Mouse (Mus musculus): ENCODE results near the gene Aspa. TPM values are rescaled to one million over a fixed set of nuclear protein-coding genes. Genes with fewer than 3 reads are reported as not detected.

Gene Aspa
- polyA plus RNA-seq, 1 experiment from 2014 or later, result 0.38 TPM

DNA sequence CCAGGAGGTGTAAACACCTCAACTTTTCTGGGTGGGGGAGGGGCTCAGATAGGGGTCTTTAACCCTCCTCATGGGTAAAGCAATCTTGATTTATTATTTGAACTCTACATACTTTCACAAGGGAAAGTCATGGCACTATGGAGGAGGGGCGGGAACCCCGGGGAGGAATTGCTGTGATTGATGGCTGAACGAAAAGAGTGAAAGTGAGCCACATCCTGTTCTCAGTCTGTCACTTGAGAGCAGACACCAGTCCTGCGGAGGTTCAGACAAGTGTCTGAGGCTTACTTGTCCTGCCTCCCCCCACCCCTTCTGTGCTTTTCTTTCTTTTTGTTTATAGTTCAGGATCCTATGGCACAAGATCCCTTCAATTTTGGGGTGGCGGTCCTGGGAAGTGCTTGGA lies 48.7 kb downstream of the Aspa start:
- DNase-seq (ENCODE audit: low spot score) (no peak), ATAC-seq (replicated peaks; ENCODE audit: low FRiP score, low TSS enrichment, low read depth) (no peak)
- H3K4me3 ChIP-seq (ENCODE audit: low read depth, low read length), result no peak overlapping the region
- no peak overlapping the region for H3K4me2 ChIP-seq (ENCODE audit: low read length)
- peaks cover 14% of the 10 kb centered on the region for H3K4me1 ChIP-seq (replicated peaks; ENCODE audit: control insufficient read depth, insufficient read depth, low read length)
- H3K27ac ChIP-seq (ENCODE audit: low read depth), result no peak overlapping the region
- H3K27me3 ChIP-seq (replicated peaks; ENCODE audit: control insufficient read depth, insufficient read depth, low read length), result no peaks in the 10 kb centered on the region
- 23% methylated on average over 5 of the region's 5 CpGs for WGBS
- no peak overlapping the region for H3K9ac ChIP-seq (ENCODE audit: low read length)
- no peaks in the 10 kb centered on the region for H3K36me3 ChIP-seq (ENCODE audit: control insufficient read depth, insufficient read depth, low read length)
- no peaks in the 10 kb centered on the region for H3K9me3 ChIP-seq (ENCODE audit: control insufficient read depth, low read length)

DNA sequence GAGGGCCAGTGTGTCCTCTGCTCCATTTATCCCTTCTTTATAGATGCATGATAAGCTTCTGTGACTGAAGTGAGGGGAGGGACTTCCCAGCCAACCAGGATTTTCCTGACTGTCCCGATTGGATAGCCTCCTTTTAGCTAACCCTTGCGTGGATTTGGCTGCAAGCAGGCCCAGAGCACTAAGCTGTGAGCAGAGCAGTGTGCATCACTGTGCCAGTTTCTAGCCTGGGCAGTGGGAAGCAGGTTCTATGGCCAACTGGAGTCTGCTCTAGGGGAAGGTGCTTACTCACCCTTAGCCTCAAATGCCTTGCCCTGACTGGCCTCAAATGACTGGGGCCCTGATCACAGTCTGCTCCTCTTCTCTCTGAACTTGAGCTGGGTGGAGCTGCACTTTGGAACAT lies 54.6 kb downstream of the Aspa start:
- 31% methylated on average over 2 of the region's 2 CpGs for WGBS
- no peaks in the 10 kb centered on the region for H3K9me3 ChIP-seq (ENCODE audit: control insufficient read depth, low read length)
- no peaks in the 10 kb centered on the region for H3K36me3 ChIP-seq (ENCODE audit: control insufficient read depth, insufficient read depth, low read length)
- H3K4me2 ChIP-seq (ENCODE audit: low read length), result no peak overlapping the region
- H3K9ac ChIP-seq (ENCODE audit: low read length), result no peak overlapping the region
- no peak overlapping the region for H3K27ac ChIP-seq (ENCODE audit: low read depth)
- no peak for DNase-seq (ENCODE audit: low spot score)
- no peaks in the 10 kb centered on the region for H3K27me3 ChIP-seq (replicated peaks; ENCODE audit: control insufficient read depth, insufficient read depth, low read length)
- ATAC-seq (replicated peaks; ENCODE audit: low FRiP score, low TSS enrichment, low read depth), result no peak
- H3K4me1 ChIP-seq (replicated peaks; ENCODE audit: control insufficient read depth, insufficient read depth, low read length), result no peaks in the 10 kb centered on the region
- no peak overlapping the region for H3K4me3 ChIP-seq (ENCODE audit: low read depth, low read length)

DNA sequence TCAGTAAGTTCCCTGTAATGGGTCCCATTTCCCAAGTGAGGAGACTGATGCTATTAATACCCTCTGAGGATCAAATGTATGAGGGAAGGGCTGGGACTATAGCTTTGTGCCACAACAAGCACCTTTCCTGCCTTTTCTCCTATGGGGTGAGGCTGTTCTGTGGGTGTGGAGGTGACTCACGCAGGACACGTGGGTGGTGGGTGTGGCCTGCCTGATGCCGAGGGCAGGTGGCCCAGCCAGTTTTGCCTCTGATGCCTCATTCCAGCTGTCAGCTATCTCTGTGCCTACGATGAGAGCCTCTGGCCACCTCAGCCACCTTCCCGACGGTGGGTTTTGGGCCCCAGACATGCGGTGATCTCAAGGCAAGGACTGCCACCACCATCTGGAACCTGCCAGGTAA lies 62.1 kb downstream of the Aspa start, which contains the start of gene Trpv3:
TSS of gene Trpv3 (plus strand) at position 122 of the 400 bp plus-strand sequence.
- H3K27ac ChIP-seq (ENCODE audit: low read depth), result no peak within 1 kb of the TSS
- H3K4me1 ChIP-seq (replicated peaks; ENCODE audit: control insufficient read depth, insufficient read depth, low read length), result no peaks in the 10 kb centered on the region
- no peaks in the 10 kb centered on the region for H3K9me3 ChIP-seq (ENCODE audit: control insufficient read depth, low read length)
- DNase-seq (ENCODE audit: low spot score) (no peak), ATAC-seq (replicated peaks; ENCODE audit: low FRiP score, low TSS enrichment, low read depth) (no peak)
- H3K27me3 ChIP-seq (replicated peaks; ENCODE audit: control insufficient read depth, insufficient read depth, low read length), result no peaks in the 10 kb centered on the region
- H3K4me2 ChIP-seq (ENCODE audit: low read length), result no peak within 1 kb of the TSS
- no peak within 1 kb of the TSS for H3K4me3 ChIP-seq (ENCODE audit: low read depth, low read length)
- no peak within 1 kb of the TSS for H3K9ac ChIP-seq (ENCODE audit: low read length)
- no peaks in the 10 kb centered on the region for H3K36me3 ChIP-seq (ENCODE audit: control insufficient read depth, insufficient read depth, low read length)
- 81% methylated on average over 7 of the region's 7 CpGs for WGBS

DNA sequence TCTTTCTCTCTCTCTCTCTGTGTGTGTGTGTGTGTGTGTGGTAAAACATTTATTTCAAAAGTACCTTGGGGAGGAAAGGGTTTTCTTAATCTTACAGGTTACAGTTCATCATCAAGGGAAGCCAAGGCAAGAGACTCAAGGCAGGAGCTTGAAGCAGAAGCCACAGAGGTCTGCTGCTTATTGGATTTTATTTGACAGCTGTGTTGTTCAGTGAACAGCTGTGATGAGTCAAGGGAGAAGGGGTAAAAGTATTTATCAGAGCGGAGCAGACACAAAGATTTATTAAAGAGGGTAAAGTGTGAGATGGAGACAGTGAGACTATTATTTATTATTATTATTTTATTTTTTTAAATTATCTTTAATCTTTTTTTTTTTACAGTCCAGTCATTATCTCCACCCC lies 68.0 kb downstream of the Aspa start:
- WGBS, result 56% methylated on average over 1 of the region's 1 CpGs
- Histone ChIP-seq H3K4me3 (ENCODE audit: low read depth, low read length) (no peak overlapping the region), H3K9me3 (ENCODE audit: control insufficient read depth, low read length) (no peaks in the 10 kb centered on the region), H3K4me1 (replicated peaks; ENCODE audit: control insufficient read depth, insufficient read depth, low read length) (no peaks in the 10 kb centered on the region), H3K9ac (ENCODE audit: low read length) (no peak overlapping the region), H3K27me3 (replicated peaks; ENCODE audit: control insufficient read depth, insufficient read depth, low read length) (no peaks in the 10 kb centered on the region), H3K27ac (ENCODE audit: low read depth) (no peak overlapping the region), H3K4me2 (ENCODE audit: low read length) (no peak overlapping the region), H3K36me3 (ENCODE audit: control insufficient read depth, insufficient read depth, low read length) (no peaks in the 10 kb centered on the region)
- ATAC-seq (replicated peaks; ENCODE audit: low FRiP score, low TSS enrichment, low read depth), result no peak
- no peak for DNase-seq (ENCODE audit: low spot score)

DNA sequence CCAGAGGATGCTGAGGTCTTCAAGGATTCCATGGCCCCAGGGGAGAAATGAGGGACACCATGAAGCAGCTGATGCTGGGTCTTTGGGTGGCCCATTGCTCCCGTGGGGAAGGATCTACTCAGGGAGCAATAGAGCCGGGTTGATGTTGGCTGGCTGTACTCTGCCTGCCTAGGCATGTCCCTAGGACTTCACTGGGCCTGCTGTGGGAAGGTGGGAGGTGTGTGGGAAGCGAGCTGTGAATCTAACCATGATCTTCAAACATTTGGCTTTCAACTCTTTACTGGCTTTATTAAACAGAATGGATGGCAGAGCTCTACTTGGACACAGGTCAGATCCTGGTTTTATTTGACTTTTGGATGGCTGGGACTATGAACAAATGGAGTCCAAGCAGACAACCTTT lies 68.9 kb downstream of the Aspa start:
- no peaks in the 10 kb centered on the region for H3K27me3 ChIP-seq (replicated peaks; ENCODE audit: control insufficient read depth, insufficient read depth, low read length)
- H3K27ac ChIP-seq (ENCODE audit: low read depth), result no peak overlapping the region
- no peaks in the 10 kb centered on the region for H3K9me3 ChIP-seq (ENCODE audit: control insufficient read depth, low read length)
- DNase-seq (ENCODE audit: low spot score) (no peak), ATAC-seq (replicated peaks; ENCODE audit: low FRiP score, low TSS enrichment, low read depth) (no peak)
- no peak overlapping the region for H3K4me2 ChIP-seq (ENCODE audit: low read length)
- H3K4me3 ChIP-seq (ENCODE audit: low read depth, low read length), result no peak overlapping the region
- no peaks in the 10 kb centered on the region for H3K4me1 ChIP-seq (replicated peaks; ENCODE audit: control insufficient read depth, insufficient read depth, low read length)
- H3K9ac ChIP-seq (ENCODE audit: low read length), result no peak overlapping the region
- H3K36me3 ChIP-seq (ENCODE audit: control insufficient read depth, insufficient read depth, low read length), result no peaks in the 10 kb centered on the region
- 88% methylated on average over 3 of the region's 3 CpGs for WGBS

DNA sequence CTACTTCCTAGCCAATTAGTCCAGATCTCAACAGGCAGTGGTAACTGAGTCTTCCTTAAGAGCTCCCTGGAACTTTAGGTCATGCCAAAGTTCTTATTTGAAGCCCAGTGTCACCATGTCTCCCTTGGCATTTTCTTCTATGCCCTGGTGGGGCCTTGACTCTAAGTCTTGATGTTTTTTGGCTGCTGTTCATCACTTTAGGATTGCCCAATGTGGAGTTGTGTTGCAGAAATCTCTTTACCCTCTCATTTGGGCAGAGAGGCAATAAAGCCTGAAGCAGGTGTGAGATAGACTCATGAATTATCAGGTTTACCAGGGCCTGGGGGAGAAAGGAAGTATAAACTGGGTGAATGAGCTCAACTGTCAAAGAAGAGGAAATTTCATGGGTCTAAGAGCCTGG lies 70.7 kb downstream of the Aspa start:
- ATAC-seq (replicated peaks; ENCODE audit: low FRiP score, low TSS enrichment, low read depth), result no peak
- Histone ChIP-seq H3K9me3 (ENCODE audit: control insufficient read depth, low read length) (no peaks in the 10 kb centered on the region), H3K4me1 (replicated peaks; ENCODE audit: control insufficient read depth, insufficient read depth, low read length) (no peaks in the 10 kb centered on the region), H3K36me3 (ENCODE audit: control insufficient read depth, insufficient read depth, low read length) (no peaks in the 10 kb centered on the region), H3K4me2 (ENCODE audit: low read length) (no peak overlapping the region), H3K27ac (ENCODE audit: low read depth) (no peak overlapping the region), H3K4me3 (ENCODE audit: low read depth, low read length) (no peak overlapping the region), H3K9ac (ENCODE audit: low read length) (no peak overlapping the region), H3K27me3 (replicated peaks; ENCODE audit: control insufficient read depth, insufficient read depth, low read length) (no peaks in the 10 kb centered on the region)
- DNase-seq (ENCODE audit: low spot score), result no peak

DNA sequence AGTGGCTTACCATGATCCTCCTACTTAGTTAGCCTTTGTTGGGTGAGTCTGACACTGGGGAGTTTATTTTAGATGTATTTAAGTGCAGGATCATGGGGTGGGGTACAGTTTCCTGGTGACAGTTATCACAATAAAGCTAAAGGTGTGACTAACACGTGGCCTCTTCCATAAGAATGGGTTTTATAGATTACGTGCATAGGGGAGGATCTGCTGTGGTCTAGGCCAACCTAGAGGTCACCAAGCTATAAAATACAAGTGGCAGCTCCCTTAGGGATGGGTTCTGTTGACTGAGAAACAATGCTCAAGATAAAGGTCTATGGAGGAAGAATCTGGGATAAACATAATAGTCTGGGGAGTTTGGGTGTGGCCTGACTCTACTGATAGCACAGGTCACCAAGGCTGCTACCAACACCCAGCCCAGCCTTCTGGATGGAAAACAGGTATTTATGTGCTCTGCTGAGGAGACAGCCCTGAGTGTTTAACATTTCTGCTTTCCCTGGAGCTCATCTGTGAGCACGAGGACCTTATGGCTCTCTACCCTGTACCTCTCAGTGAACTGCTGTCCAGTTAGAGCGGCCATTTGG lies 71.9 kb downstream of the Aspa start:
- WGBS, result 53% methylated on average over 4 of the region's 4 CpGs
- H3K4me1 ChIP-seq (replicated peaks; ENCODE audit: control insufficient read depth, insufficient read depth, low read length), result no peaks in the 10 kb centered on the region
- ATAC-seq (replicated peaks; ENCODE audit: low FRiP score, low TSS enrichment, low read depth) (no peak), DNase-seq (ENCODE audit: low spot score) (no peak)
- H3K27me3 ChIP-seq (replicated peaks; ENCODE audit: control insufficient read depth, insufficient read depth, low read length), result no peaks in the 10 kb centered on the region
- no peak overlapping the region for H3K4me2 ChIP-seq (ENCODE audit: low read length)
- H3K4me3 ChIP-seq (ENCODE audit: low read depth, low read length), result no peak overlapping the region
- no peaks in the 10 kb centered on the region for H3K9me3 ChIP-seq (ENCODE audit: control insufficient read depth, low read length)
- H3K36me3 ChIP-seq (ENCODE audit: control insufficient read depth, insufficient read depth, low read length), result no peaks in the 10 kb centered on the region
- H3K27ac ChIP-seq (ENCODE audit: low read depth), result no peak overlapping the region
- H3K9ac ChIP-seq (ENCODE audit: low read length), result no peak overlapping the region

Other genes with a start within 250 kb of the Aspa start
- 0.23 and 0.28 TPM in 2 replicates for gene Itgae, start 239.0 kb downstream of the Aspa start, polyA plus RNA-seq (2014; fragmentation: Nextera tagmentation; extraction: Ambion mirVana)
- gene Haspin, start 191.3 kb downstream of the Aspa start, polyA plus RNA-seq (2014; fragmentation: Nextera tagmentation; extraction: Ambion mirVana), result 16.0 and 16.3 TPM in 2 replicates
- 0.07 TPM in 1 of 2 replicates, not detected in the other for gene P2rx5, start 169.2 kb downstream of the Aspa start, polyA plus RNA-seq (2014; fragmentation: Nextera tagmentation; extraction: Ambion mirVana)
- 123 and 130 TPM in 2 replicates for gene Emc6, start 152.6 kb downstream of the Aspa start, polyA plus RNA-seq (2014; fragmentation: Nextera tagmentation; extraction: Ambion mirVana)
- 233 and 258 TPM in 2 replicates for gene Tax1bp3, start 152.5 kb downstream of the Aspa start, polyA plus RNA-seq (2014; fragmentation: Nextera tagmentation; extraction: Ambion mirVana)
- 15.6 and 17.0 TPM in 2 replicates for gene Ctns, start 130.6 kb downstream of the Aspa start, polyA plus RNA-seq (2014; fragmentation: Nextera tagmentation; extraction: Ambion mirVana)
- gene Shpk, start 130.1 kb downstream of the Aspa start, polyA plus RNA-seq (2014; fragmentation: Nextera tagmentation; extraction: Ambion mirVana), result 1.1 and 1.2 TPM in 2 replicates
- gene Trpv1, start 95.3 kb downstream of the Aspa start, polyA plus RNA-seq (2014; fragmentation: Nextera tagmentation; extraction: Ambion mirVana), result 0.07 TPM in 1 of 2 replicates, not detected in the other
- gene Trpv3, start 62.2 kb downstream of the Aspa start, polyA plus RNA-seq (2014; fragmentation: Nextera tagmentation; extraction: Ambion mirVana), result 0.08 and 0.15 TPM in 2 replicates
- not detected in 2 replicates for gene Gm49340, start 145 bp upstream of the Aspa start, polyA plus RNA-seq (2014; fragmentation: Nextera tagmentation; extraction: Ambion mirVana)
- gene Spata22, start 145 bp upstream of the Aspa start, polyA plus RNA-seq (2014; fragmentation: Nextera tagmentation; extraction: Ambion mirVana), result not detected in 2 replicates
- gene Olfr20, start 21.2 kb upstream of the Aspa start, polyA plus RNA-seq (2014; fragmentation: Nextera tagmentation; extraction: Ambion mirVana), result not detected in 2 replicates
- gene Olfr376, start 41.6 kb upstream of the Aspa start, polyA plus RNA-seq (2014; fragmentation: Nextera tagmentation; extraction: Ambion mirVana), result not detected in 2 replicates
- gene Olfr1, start 70.0 kb upstream of the Aspa start, polyA plus RNA-seq (2014; fragmentation: Nextera tagmentation; extraction: Ambion mirVana), result not detected in 2 replicates
- not detected in 2 replicates for gene Olfr378, start 98.9 kb upstream of the Aspa start, polyA plus RNA-seq (2014; fragmentation: Nextera tagmentation; extraction: Ambion mirVana)
- gene Olfr380, start 127.9 kb upstream of the Aspa start, polyA plus RNA-seq (2014; fragmentation: Nextera tagmentation; extraction: Ambion mirVana), result not detected in 2 replicates
- not detected in 2 replicates for gene Olfr381, start 162.0 kb upstream of the Aspa start, polyA plus RNA-seq (2014; fragmentation: Nextera tagmentation; extraction: Ambion mirVana)
- not detected in 2 replicates for gene Olfr382, start 187.6 kb upstream of the Aspa start, polyA plus RNA-seq (2014; fragmentation: Nextera tagmentation; extraction: Ambion mirVana)

Data from intestine, embryonic 14.5 days (tissue).